Mouse (Mus musculus): ENCODE measurements at regions not wholly inside any gene's neighbourhood (a gene's known extent, or its start where the extent isn't known, plus 50 kb on each side); places are given as distances from the start of the nearest gene placed in this dataset.

DNA sequence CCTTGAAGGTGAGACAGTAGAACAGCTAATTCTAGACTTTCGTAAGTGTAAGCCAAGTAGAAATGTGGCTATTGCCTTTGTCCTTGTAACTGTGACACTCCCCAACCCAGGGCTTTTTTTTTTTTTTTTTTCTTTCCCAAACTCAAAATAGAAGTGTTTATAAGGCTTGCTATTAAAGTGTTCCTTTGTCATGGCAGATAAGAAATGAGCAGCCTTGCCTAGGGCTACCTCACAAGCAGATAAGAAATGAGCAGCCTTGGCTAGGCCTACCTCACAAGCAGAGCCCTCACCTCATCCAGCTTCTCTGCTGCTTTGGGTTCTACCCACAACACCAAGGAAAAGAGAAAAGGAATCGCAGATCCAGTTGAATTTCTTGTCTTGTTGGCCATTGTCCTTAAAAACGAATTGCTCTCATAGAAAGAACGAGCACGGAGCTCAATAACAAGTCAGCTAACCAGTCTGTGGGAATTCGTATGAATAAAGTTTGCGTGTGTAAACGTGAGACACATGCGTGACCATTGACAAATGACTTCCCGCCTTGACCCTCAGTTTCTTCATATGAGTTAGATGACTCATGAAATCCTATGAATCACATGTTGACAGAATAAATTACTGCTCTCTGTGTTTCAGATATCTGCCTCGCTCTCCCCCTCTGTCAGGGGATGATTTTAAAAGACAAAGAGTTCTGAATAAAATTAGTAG lies 192.6 kb upstream of the Kbtbd8 start:
- 78% methylated on average over 11 of the region's 11 CpGs for WGBS
- Histone ChIP-seq H3K36me3 (no peaks in the 10 kb centered on the region), H3K4me2 (no peak overlapping the region), H3K4me1 (replicated peaks) (no peaks in the 10 kb centered on the region), H3K27me3 (no peaks in the 10 kb centered on the region), H3K27ac (no peak overlapping the region), H3K9me3 (no peaks in the 10 kb centered on the region), H3K9ac (no peak overlapping the region), H3K4me3 (no peak overlapping the region)
- no peak for ATAC-seq (ENCODE audit: low FRiP score)

DNA sequence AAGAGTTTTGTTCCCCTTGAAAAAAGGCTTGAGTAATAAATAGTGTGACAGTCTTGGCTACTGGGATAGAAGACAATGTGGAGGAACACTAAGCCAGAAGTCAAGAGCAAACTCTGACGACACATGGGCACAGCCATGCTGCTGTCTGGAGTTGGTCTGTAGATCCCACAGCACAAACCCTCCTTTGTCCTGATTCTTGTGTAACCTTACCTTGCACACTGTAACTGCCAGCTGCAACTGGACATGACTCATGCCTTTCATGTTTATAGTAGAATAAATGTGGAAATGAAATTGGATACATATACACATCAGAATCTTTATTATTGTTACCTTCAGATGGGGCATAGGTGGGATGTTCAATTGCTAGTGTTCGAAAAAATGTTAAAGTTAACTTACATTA lies 195.3 kb upstream of the Kbtbd8 start:
- Histone ChIP-seq H3K4me3 (no peak overlapping the region), H3K27ac (no peak overlapping the region), H3K36me3 (no peaks in the 10 kb centered on the region), H3K27me3 (no peaks in the 10 kb centered on the region), H3K4me2 (no peak overlapping the region), H3K9me3 (no peaks in the 10 kb centered on the region), H3K9ac (no peak overlapping the region), H3K4me1 (replicated peaks) (no peaks in the 10 kb centered on the region)
- no peak for ATAC-seq (ENCODE audit: low FRiP score)
- 73% methylated on average over 2 of the region's 2 CpGs for WGBS

DNA sequence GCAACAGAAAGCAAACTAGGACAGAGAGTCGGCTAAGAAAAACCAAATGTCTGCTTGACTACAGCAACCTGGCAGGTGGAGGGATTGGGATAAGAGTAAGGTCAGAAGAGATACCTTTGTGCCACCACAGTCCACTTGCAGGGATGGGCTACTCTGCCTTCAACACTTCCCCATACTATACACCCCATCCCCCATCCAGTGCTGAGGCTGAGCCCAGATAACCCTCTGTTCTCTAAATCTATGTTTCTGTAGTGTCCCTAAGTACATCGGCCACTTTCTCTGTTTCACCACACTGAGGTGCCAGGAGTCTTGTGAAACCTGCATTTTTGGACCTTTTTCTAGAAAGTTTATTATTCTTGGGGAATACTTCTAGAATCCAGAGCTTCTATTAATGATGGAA lies 196.3 kb upstream of the Kbtbd8 start:
- Histone ChIP-seq H3K36me3 (no peaks in the 10 kb centered on the region), H3K9ac (no peak overlapping the region), H3K4me2 (no peak overlapping the region), H3K9me3 (no peaks in the 10 kb centered on the region), H3K4me1 (replicated peaks) (no peaks in the 10 kb centered on the region), H3K27ac (no peak overlapping the region), H3K4me3 (no peak overlapping the region), H3K27me3 (no peaks in the 10 kb centered on the region)
- no peak for ATAC-seq (ENCODE audit: low FRiP score)
- WGBS, result 96% methylated on average over 2 of the region's 2 CpGs

DNA sequence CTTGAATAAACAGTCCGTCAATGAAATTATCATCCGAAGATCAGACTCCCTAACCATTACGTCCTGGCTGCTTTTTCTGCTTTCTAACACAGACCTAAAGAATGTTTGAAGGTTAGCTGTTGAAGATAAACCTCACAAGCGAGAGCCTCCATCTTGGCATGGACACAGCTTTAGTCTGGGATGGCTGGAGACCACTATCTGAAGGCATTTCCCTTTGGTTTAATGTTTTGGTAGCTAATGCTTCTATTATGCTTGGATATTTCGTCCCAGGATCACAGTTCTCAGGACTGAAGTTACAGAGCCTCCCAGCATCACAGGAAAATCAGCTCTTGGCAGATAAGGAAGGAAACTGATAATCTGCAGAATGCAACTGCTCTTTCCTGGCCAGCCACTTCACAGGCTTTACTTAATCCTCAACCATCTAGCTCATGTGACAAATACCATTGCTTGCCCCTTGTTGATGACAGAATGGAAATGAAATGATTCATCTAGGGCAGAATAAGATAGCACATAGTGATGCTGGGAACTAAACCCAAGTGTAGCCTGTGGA lies 197.8 kb upstream of the Kbtbd8 start:
- ATAC-seq (ENCODE audit: low FRiP score), result no peak
- no peaks in the 10 kb centered on the region for H3K4me1 ChIP-seq (replicated peaks)
- no peak overlapping the region for H3K27ac ChIP-seq
- WGBS, result 90% methylated on average over 5 of the region's 5 CpGs
- no peak overlapping the region for H3K9ac ChIP-seq
- H3K4me2 ChIP-seq, result no peak overlapping the region
- no peaks in the 10 kb centered on the region for H3K36me3 ChIP-seq
- no peak overlapping the region for H3K4me3 ChIP-seq
- no peaks in the 10 kb centered on the region for H3K9me3 ChIP-seq
- no peaks in the 10 kb centered on the region for H3K27me3 ChIP-seq

DNA sequence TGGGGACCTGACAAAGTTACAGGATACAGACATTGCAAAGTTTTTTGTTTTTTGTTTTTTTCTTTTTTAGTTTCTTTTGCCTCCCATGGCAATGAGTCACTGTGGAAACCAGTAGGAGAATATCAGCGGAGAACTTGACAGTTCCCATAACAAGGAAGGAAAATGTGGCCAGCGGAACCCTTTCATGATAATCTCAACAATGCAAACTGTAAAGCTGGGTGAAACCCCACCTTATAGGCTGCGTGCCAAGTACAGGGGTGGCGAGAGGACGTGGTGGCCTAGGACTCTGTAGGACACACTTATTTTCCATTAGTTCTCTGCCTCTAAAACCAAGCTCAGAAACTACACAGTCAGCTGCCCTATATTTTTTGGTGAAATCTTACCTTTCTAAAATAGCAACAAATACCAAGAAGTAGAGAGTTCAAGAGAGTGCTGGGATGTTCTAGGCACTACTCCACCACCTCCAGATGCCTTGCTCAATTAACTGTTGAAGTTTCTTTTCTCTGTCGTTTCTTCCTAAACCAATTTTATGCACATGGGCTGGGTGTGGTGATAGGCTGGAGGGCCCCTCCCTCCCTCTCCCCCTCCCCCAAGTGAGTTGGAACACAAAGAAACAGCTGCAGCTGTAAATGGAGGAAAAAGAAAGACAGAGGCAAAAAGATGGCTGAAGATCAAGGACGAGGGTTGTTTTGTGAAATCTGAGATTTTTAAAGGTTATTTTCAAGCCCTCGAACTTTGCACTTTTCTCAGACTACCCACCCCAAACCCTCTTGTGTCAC lies 201.0 kb upstream of the Kbtbd8 start:
- Histone ChIP-seq H3K4me2 (no peak overlapping the region), H3K36me3 (no peaks in the 10 kb centered on the region), H3K27me3 (no peaks in the 10 kb centered on the region), H3K4me3 (no peak overlapping the region), H3K9me3 (no peaks in the 10 kb centered on the region), H3K4me1 (replicated peaks) (peaks cover 5% of the 10 kb centered on the region; the same call in 1 of the 2 replicates), H3K9ac (no peak overlapping the region), H3K27ac (no peak overlapping the region)
- no peak for ATAC-seq (ENCODE audit: low FRiP score)
- WGBS, result 69% methylated on average over 8 of the region's 8 CpGs

DNA sequence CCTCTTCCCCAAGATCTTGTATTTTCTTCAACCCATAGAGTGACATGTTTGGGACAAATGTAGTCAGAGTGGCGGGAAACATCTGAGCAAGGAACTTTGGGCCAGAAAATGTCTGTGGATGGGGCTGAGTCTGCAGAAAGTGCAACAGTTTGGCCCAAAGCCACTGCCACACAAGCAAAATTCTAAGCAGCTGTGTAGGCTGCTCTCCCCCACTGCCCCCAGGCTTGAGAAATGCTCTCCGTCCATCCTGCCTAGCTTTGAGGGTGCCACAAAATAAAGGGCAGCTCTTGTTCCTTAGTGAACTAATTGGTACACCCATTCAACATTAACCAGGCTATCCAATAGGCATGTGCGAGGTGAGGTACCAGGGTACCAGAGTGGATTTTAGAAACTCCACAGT lies 205.2 kb upstream of the Kbtbd8 start:
- H3K9ac ChIP-seq, result no peak overlapping the region
- H3K9me3 ChIP-seq, result no peaks in the 10 kb centered on the region
- no peaks in the 10 kb centered on the region for H3K36me3 ChIP-seq
- peaks cover 8% of the 10 kb centered on the region; the same call in 1 of the 2 replicates for H3K4me1 ChIP-seq (replicated peaks)
- H3K4me2 ChIP-seq, result no peak overlapping the region
- H3K27me3 ChIP-seq, result no peaks in the 10 kb centered on the region
- no peak overlapping the region for H3K4me3 ChIP-seq
- WGBS, result 78% methylated on average over 3 of the region's 3 CpGs
- H3K27ac ChIP-seq, result no peak overlapping the region
- ATAC-seq (ENCODE audit: low FRiP score), result no peak

DNA sequence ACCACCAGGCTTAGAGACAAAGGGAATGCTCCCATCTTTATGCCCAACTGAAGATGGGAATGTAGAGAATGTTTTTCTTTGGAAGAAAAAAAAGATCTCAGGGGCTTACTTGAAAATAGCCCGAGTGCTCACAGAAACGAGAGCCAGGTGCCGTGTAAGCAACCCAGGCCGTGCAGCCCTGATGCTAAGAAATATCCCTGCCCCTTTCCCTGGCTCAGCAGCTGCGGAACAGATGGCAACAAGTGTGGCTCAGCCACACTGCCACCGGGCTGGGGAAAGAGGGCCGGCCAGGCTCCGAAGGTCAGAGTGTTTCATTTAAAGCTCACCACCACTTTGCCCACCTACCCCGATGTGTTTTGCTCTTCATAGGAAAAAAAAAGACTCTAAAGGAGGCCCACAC lies 205.7 kb upstream of the Kbtbd8 start:
- H3K9ac ChIP-seq, result no peak overlapping the region
- H3K27me3 ChIP-seq, result no peaks in the 10 kb centered on the region
- no peak overlapping the region for H3K4me2 ChIP-seq
- no peak overlapping the region for H3K27ac ChIP-seq
- no peaks in the 10 kb centered on the region for H3K36me3 ChIP-seq
- H3K9me3 ChIP-seq, result no peaks in the 10 kb centered on the region
- peaks cover 8% of the 10 kb centered on the region; the same call in 1 of the 2 replicates for H3K4me1 ChIP-seq (replicated peaks)
- 53% methylated on average over 9 of the region's 9 CpGs for WGBS
- no peak overlapping the region for H3K4me3 ChIP-seq
- ATAC-seq (ENCODE audit: low FRiP score), result no peak

DNA sequence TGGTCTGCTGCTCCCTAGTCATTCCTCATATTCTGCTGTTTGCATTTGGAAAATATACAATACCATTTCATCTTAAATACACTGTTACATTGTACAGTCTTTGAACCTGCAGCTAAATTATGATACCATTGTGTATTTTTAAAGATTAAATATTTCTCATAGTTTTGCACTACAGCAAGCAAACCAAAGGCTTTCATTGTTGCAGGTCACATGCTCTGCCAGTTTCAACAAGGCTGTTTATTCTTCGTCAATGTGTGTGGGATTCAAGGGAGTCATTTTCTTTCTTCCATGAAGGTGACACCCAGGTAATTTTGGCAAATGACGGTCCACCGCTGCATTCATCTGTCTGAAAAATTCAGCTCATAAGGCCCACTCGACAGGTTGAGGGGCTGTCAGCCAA lies 200.9 kb upstream of the Lrig1 start:
- ATAC-seq (ENCODE audit: low FRiP score), result no peak
- Histone ChIP-seq H3K27me3 (no peaks in the 10 kb centered on the region), H3K4me1 (replicated peaks) (no peaks in the 10 kb centered on the region), H3K9me3 (no peaks in the 10 kb centered on the region), H3K27ac (no peak overlapping the region), H3K4me3 (no peak overlapping the region), H3K36me3 (no peaks in the 10 kb centered on the region), H3K4me2 (no peak overlapping the region), H3K9ac (no peak overlapping the region)
- WGBS, result 79% methylated on average over 4 of the region's 4 CpGs

DNA sequence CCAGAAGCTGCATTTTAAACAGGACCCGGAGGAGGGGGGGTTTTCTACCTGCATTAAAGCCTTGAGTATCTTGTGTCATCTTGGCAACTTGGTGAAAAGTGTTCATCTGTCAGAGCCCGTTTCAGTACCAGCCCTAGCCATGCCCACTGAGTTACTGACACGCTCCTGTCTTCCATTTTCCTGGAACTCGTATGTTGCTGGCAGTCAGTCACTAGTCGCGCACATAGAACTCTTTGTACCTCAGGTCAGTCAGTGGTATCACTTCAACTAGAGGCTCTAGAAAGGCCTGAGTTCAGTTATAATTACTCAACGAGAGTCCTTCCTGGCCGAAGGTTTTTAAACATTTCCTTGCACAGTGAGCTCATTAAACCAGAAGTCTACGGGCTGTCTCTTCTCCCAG lies 198.9 kb upstream of the Lrig1 start:
- H3K27me3 ChIP-seq, result no peaks in the 10 kb centered on the region
- WGBS, result 93% methylated on average over 9 of the region's 9 CpGs
- H3K4me3 ChIP-seq, result no peak overlapping the region
- no peak for ATAC-seq (ENCODE audit: low FRiP score)
- no peak overlapping the region for H3K9ac ChIP-seq
- H3K36me3 ChIP-seq, result no peaks in the 10 kb centered on the region
- no peak overlapping the region for H3K4me2 ChIP-seq
- H3K4me1 ChIP-seq (replicated peaks), result no peaks in the 10 kb centered on the region
- no peaks in the 10 kb centered on the region for H3K9me3 ChIP-seq
- H3K27ac ChIP-seq, result no peak overlapping the region

DNA sequence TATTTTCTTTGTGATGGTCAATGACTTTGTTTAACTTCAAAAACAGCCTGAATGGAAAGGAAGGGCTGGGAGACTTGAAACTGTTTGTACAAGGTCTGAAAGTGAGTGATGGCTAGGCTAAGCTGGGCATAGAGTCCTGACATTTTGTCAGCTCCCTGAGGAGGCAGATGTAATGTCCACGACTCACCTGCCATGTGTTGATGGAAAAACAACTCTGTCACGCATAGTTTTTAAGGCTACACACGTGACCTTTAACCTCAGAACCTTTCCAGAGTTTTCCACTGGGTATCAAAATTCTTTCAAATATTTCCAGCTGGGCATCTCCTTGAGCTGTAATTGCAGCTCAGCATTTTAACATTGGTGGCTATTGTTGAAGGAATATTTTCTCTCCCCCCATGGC lies 190.2 kb upstream of the Lrig1 start:
- H3K4me2 ChIP-seq, result no peak overlapping the region
- H3K9me3 ChIP-seq, result no peaks in the 10 kb centered on the region
- no peak overlapping the region for H3K27ac ChIP-seq
- ATAC-seq (ENCODE audit: low FRiP score), result no peak
- H3K9ac ChIP-seq, result no peak overlapping the region
- no peaks in the 10 kb centered on the region for H3K4me1 ChIP-seq (replicated peaks)
- H3K36me3 ChIP-seq, result no peaks in the 10 kb centered on the region
- no peaks in the 10 kb centered on the region for H3K27me3 ChIP-seq
- no peak overlapping the region for H3K4me3 ChIP-seq
- WGBS, result 72% methylated on average over 3 of the region's 3 CpGs

DNA sequence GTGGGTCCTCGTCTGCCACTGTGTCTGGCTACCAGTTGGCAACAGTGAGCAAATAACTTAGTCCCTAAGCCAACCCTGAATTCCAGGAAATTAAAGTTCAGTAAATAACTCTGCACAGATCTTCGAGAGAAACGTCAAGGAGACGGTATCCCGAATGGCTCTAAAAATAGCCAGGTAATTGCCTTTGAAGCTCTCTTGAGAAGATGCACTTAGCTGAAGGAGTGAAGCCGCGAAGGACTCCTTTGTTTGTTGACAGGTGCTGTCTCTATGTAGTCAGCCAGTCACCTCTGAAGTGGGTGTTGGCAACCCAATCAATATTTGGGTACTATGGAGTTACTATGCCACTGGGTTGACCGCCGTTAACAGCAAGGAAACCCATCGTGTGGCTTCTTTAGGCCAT lies 189.3 kb upstream of the Lrig1 start:
- Histone ChIP-seq H3K4me1 (replicated peaks) (no peaks in the 10 kb centered on the region), H3K27me3 (no peaks in the 10 kb centered on the region), H3K9ac (no peak overlapping the region), H3K4me3 (no peak overlapping the region), H3K9me3 (no peaks in the 10 kb centered on the region), H3K4me2 (no peak overlapping the region), H3K27ac (no peak overlapping the region), H3K36me3 (no peaks in the 10 kb centered on the region)
- WGBS, result 91% methylated on average over 10 of the region's 10 CpGs
- ATAC-seq (ENCODE audit: low FRiP score), result no peak

DNA sequence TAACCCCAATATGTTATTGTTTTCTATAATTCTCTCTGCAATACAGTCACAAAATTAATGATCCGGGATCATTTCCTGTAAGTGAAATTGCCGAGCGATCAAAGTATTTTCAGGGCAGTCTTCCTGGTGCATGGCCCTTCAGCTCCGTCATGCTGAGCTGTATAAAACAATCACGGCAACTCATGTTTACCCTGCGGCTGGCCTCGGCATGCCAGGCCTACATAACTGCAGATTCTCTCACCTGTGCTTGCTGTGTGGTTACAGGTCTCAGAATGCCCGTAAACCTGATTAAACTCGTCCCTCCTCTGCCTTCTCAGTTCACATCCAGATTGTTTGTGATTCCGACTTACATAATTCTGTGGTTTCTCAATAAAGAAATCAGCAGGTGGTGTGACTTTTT lies 181.2 kb upstream of the Lrig1 start:
- no peaks in the 10 kb centered on the region for H3K27me3 ChIP-seq
- ATAC-seq (ENCODE audit: low FRiP score), result no peak
- H3K36me3 ChIP-seq, result no peaks in the 10 kb centered on the region
- no peak overlapping the region for H3K4me2 ChIP-seq
- no peak overlapping the region for H3K9ac ChIP-seq
- H3K4me3 ChIP-seq, result no peak overlapping the region
- H3K27ac ChIP-seq, result no peak overlapping the region
- H3K9me3 ChIP-seq, result no peaks in the 10 kb centered on the region
- H3K4me1 ChIP-seq (replicated peaks), result no peaks in the 10 kb centered on the region
- WGBS, result 82% methylated on average over 10 of the region's 10 CpGs

DNA sequence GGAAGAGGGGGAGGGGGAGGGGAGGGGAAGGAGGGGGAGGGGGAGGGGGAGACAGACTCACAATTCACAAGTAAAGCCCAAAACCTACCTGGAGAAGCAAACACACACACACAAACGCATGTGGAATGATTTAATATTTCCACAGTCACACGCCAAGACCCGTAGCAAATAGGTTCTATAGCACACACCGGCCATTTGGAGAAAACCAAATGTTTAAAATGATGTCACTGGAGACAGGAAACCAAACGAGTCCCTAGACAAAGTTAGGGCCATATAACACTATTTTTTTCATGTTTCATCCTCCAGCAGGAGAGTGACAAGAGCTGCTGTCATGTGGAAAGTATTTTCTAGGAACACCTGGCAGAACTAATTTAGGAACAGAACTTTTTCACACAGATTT lies 175.9 kb upstream of the Lrig1 start:
- H3K27me3 ChIP-seq, result no peaks in the 10 kb centered on the region
- H3K4me3 ChIP-seq, result no peak overlapping the region
- no peaks in the 10 kb centered on the region for H3K4me1 ChIP-seq (replicated peaks)
- H3K36me3 ChIP-seq, result no peaks in the 10 kb centered on the region
- WGBS, result 83% methylated on average over 5 of the region's 5 CpGs
- no peaks in the 10 kb centered on the region for H3K9me3 ChIP-seq
- H3K9ac ChIP-seq, result no peak overlapping the region
- no peak overlapping the region for H3K4me2 ChIP-seq
- ATAC-seq (ENCODE audit: low FRiP score), result no peak
- no peak overlapping the region for H3K27ac ChIP-seq

Data from hindbrain, embryonic 13.5 days (tissue).